Comparison of ENCODE assay signal across 10 mouse cellular contexts in the genomic region with DNA sequence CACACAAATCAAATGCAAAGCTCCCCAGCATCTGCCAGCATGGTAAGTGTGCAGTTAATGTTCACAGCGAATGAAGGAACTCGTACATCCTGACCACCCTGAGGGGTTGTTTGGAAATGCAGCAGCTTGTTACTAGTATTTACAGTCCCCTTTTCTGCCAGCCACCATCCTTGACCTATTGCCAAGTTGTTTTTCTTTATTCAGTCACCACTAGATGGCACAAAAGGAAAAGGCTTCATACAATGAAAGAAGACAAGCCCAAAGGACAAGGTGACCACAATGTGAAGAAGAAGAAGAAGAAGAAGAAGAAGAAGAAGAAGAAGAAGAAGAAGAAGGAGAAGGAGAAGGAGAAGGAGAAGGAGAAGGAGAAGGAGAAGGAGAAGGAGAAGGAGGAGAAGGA. TPM values are rescaled to one million over a fixed set of nuclear protein-coding genes. Genes with fewer than 3 reads are reported as not detected.
A peak's percentile ranks its signal among the peaks of the same experiment; 100 is the strongest.
DNase-seq lines count a peak whose midpoint lies in the region; ATAC-seq and TF ChIP-seq lines count a peak whose summit lies in the region.
"Had no signal": no experiment of that assay in that cellular context is flagged by ENCODE, and none has a peak within 500 bp of the region (broad histone marks: within the 10 kb centered on the region; RNA-seq: fewer than 3 reads in every experiment).

No protein-coding gene starts in this region.

- WGBS in forebrain, embryonic 15.5 days: 31% methylated on average over 2 of the region's 2 CpGs

- no peak overlapping the region for H3K4me3 ChIP-seq in testis, adult 2 months (ENCODE audit: control insufficient read depth, low read depth, low read length)
- H3K4me3 ChIP-seq in forebrain, embryonic 15.5 days: no peak overlapping the region
- H3K4me3 ChIP-seq: limb, embryonic 12.5 days; stomach, embryonic 15.5 days had no signal

- TF ChIP-seq CTCF in testis, adult 2 months (IDR thresholded peaks at IDR 0.05; ENCODE audit: control insufficient read depth, insufficient read depth, insufficient replicate concordance, low read depth, low read length): peak; percentile 18; the same call in 1 of the 2 replicates

- H3K9ac ChIP-seq in forebrain, embryonic 15.5 days (replicated peaks): no peak overlapping the region
- H3K9ac ChIP-seq: limb, embryonic 12.5 days; stomach, embryonic 15.5 days had no signal

- DNase-seq in heart, adult 8-10 months (ENCODE audit: low spot score): peak; percentile 65
- DNase-seq in heart, postnatal 25 days (ENCODE audit: low spot score): no peak
- no peak for DNase-seq in testis, postnatal 14 days (ENCODE audit: low spot score)
- peak; percentile 70 for DNase-seq in lung, postnatal 10 days
- no peak for DNase-seq in frontal cortex, postnatal 36 days (ENCODE audit: low spot score in 2 of 2)

- intact Hi-C loops in heart, postnatal 25 days (cut with DNase I): loop anchor here (2.0 to 5.0 kb wide), 3 partner anchors 65 to 435 kb away; a partner anchor contains a TSS

- no peak for TF ChIP-seq POLR2A in testis, adult 2 months (IDR thresholded peaks at IDR 0.05; ENCODE audit: control insufficient read depth, low read depth, low read length)

- no peaks in the 10 kb centered on the region for H3K36me3 ChIP-seq in testis, adult 2 months (ENCODE audit: control insufficient read depth, insufficient read depth, low read length)
- H3K36me3 ChIP-seq in forebrain, embryonic 15.5 days: no peaks in the 10 kb centered on the region
- H3K36me3 ChIP-seq: limb, embryonic 12.5 days; stomach, embryonic 15.5 days had no signal

- H3K4me1 ChIP-seq in testis, adult 2 months (ENCODE audit: control insufficient read depth, insufficient read depth, low read length): no peaks in the 10 kb centered on the region
- no peaks in the 10 kb centered on the region for H3K4me1 ChIP-seq in forebrain, embryonic 15.5 days
- H3K4me1 ChIP-seq: limb, embryonic 12.5 days; stomach, embryonic 15.5 days had no signal

- H3K27ac ChIP-seq in testis, adult 2 months (ENCODE audit: control insufficient read depth, insufficient read depth, low read depth, low read length): no peak overlapping the region
- no peak overlapping the region for H3K27ac ChIP-seq in forebrain, embryonic 15.5 days (replicated peaks)
- H3K27ac ChIP-seq: limb, embryonic 12.5 days; stomach, embryonic 15.5 days had no signal

- no peaks in the 10 kb centered on the region for H3K9me3 ChIP-seq in forebrain, embryonic 15.5 days
- H3K9me3 ChIP-seq: limb, embryonic 12.5 days; stomach, embryonic 15.5 days had no signal

- no peak overlapping the region for H3K4me2 ChIP-seq in forebrain, embryonic 15.5 days (replicated peaks)
- H3K4me2 ChIP-seq: limb, embryonic 12.5 days; stomach, embryonic 15.5 days had no signal

- no peaks in the 10 kb centered on the region for H3K27me3 ChIP-seq in testis, adult 2 months (ENCODE audit: control insufficient read depth, insufficient read depth, low read length)
- H3K27me3 ChIP-seq in forebrain, embryonic 15.5 days: no peaks in the 10 kb centered on the region
- H3K27me3 ChIP-seq: limb, embryonic 12.5 days; stomach, embryonic 15.5 days had no signal

- peak; percentile 78 for ATAC-seq in common myeloid progenitor, adult 5-6 weeks (replicated peaks; ENCODE audit: low read depth, poor library complexity, severe bottlenecking)
- no peak for ATAC-seq in forebrain, embryonic 15.5 days (replicated peaks)

RNA-seq across cellular contexts. Expression of a gene that starts 4.1 kb away (rescaled TPM):
- total RNA-seq in heart, adult 8-10 months (2022): 1 to 10 TPM; 5.7 to 7.4 (median 7.1) TPM
- total RNA-seq in heart, postnatal 25 days (2021): 10 to 100 TPM; 13.2 to 14.5 TPM
- polyA plus RNA-seq in testis, adult 2 months (2012; rRNA removed): 0.55 and 0.63 TPM in 2 replicates
- 4.3 and 11.0 TPM in 2 replicates for total RNA-seq in common myeloid progenitor, adult 5-6 weeks (2017)
- polyA plus RNA-seq in forebrain, embryonic 15.5 days (2015; fragmentation: Nextera tagmentation; extraction: Ambion mirVana): 18.2 and 19.4 TPM in 2 replicates

Comparison
In these comparisons a context has a peak if more than half of its experiments do, and no peak if none do; other contexts are left out.
1. DNase-seq: peak in heart, adult 8-10 months (single experiment) and lung, postnatal 10 days (single experiment); none in heart, postnatal 25 days (single experiment), testis, postnatal 14 days (single experiment) and frontal cortex, postnatal 36 days (0 of 2).